Mouse (Mus musculus) cortical plate, adult 2 months (tissue): ENCODE results near the gene Sart1.

Experiments used
- CTCF ChIP-seq: fragments of 200-500 bp; IDR thresholded peaks from 2 replicates; pipeline ENCODE4 v1.5.1; 2011; ENCODE audit warnings: mild to moderate bottlenecking, control low read depth, low read length; ENCODE audit not compliant: insufficient read depth; ENCODE audit errors: extremely low read depth
- POLR2A ChIP-seq: fragments of 200-500 bp; IDR thresholded peaks from 2 replicates; pipeline ENCODE4 v1.6.1; 2011; ENCODE audit warnings: mild to moderate bottlenecking, low read length, control low read depth; ENCODE audit not compliant: insufficient read depth; ENCODE audit errors: extremely low read depth

DNA sequence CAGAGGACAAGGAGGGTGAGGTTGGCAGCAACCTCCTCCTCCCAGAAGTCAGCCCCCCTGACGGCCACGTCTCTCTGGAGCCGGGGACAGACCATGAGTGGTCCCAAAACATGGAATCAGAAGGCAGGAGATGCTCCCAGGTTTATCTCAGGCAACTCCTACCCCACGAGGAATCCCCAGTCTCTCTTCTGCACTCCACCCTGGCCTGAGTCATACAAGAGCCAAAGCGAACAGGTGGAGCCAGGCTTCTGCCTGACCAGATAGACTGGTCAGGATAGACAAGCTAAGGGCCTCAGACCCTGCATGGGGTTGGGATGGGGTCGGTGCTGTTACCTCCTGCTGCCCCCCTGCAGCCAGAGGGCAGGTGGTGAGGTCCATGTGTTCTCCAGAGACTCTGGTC lies 40.4 kb downstream of the Sart1 start:
- TF ChIP-seq CTCF (no peak), POLR2A (no peak)
